Mouse (Mus musculus) intestine, embryonic 16.5 days (tissue): ENCODE measurements around the gene Olfr433. TPM values are rescaled to one million over a fixed set of nuclear protein-coding genes. Genes with fewer than 3 reads are reported as not detected.
A peak's percentile ranks its signal among the peaks of the same experiment; 100 is the strongest.
"Not testable (repeated sequence)": the region's sequence is repeated elsewhere in the genome, so short reads cannot be mapped to it uniquely, and the experiment has no call there.

Source experiments
- ATAC-seq: fragments of 200-750 bp; cut with Nextera tagmentation; 2 replicates; pipeline ENCODE4 v1.8.0; 2017; ENCODE audit warnings: moderate TSS enrichment, moderate library complexity
- H3K27ac ChIP-seq: fragments of 300-500 bp; sonication (generic); 2 replicates; pipeline ENCODE4 v1.5.1; 2014; ENCODE audit warnings: mild to moderate bottlenecking, low read length
- H3K27me3 ChIP-seq: fragments of 300-500 bp; sonication (generic); replicated peaks from 2 replicates; pipeline ENCODE4 v1.6.1; 2014; ENCODE audit warnings: low read length, control low read depth, mixed read lengths; ENCODE audit not compliant: control insufficient read depth, insufficient read depth
- H3K36me3 ChIP-seq: fragments of 300-500 bp; sonication (generic); 2 replicates; pipeline ENCODE4 v1.6.1; 2014; ENCODE audit warnings: low read length, control low read depth; ENCODE audit not compliant: control insufficient read depth, insufficient read depth
- H3K4me1 ChIP-seq: fragments of 300-500 bp; sonication (generic); 2 replicates; pipeline ENCODE4 v1.6.1; 2014; ENCODE audit warnings: low read length, control low read depth, mixed read lengths; ENCODE audit not compliant: control insufficient read depth, insufficient read depth
- H3K4me2 ChIP-seq: fragments of 300-500 bp; sonication (generic); 2 replicates; pipeline ENCODE4 v1.6.1; 2014; ENCODE audit warnings: low read depth, low read length, control low read depth
- H3K4me3 ChIP-seq: fragments of 300-500 bp; sonication (generic); 2 replicates; pipeline ENCODE4 v1.5.1; 2014; ENCODE audit warnings: mild to moderate bottlenecking, low read length
- H3K9ac ChIP-seq: fragments of 300-500 bp; sonication (generic); 2 replicates; pipeline ENCODE4 v1.6.1; 2014; ENCODE audit warnings: low read depth, low read length
- H3K9me3 ChIP-seq: fragments of 300-500 bp; sonication (generic); 2 replicates; pipeline ENCODE4 v1.6.1; 2016; ENCODE audit warnings: low read length, control low read depth; ENCODE audit not compliant: control insufficient read depth
- WGBS: fragments of 180-500 bp; shearing (Covaris S2); extraction: QIAGEN DNeasy Blood & Tissue Kit; methylation state at CpG from one replicate; pipeline ENCODE4 v1.1.7; 2014; 5-methylcytosine and 5-hydroxymethylcytosine counted together
- polyA plus RNA-seq: library from polyadenylated mRNA; unstranded; fragments of >200 nt; fragmentation: Nextera tagmentation; extraction: Ambion mirVana; gene quantifications from 2 replicates; pipeline ENCODE4 v1.2.1, GENCODE M21; 2015

Olfr433 gene
- 0.05 TPM in 1 of 2 replicates, not detected in the other for polyA plus RNA-seq

DNA sequence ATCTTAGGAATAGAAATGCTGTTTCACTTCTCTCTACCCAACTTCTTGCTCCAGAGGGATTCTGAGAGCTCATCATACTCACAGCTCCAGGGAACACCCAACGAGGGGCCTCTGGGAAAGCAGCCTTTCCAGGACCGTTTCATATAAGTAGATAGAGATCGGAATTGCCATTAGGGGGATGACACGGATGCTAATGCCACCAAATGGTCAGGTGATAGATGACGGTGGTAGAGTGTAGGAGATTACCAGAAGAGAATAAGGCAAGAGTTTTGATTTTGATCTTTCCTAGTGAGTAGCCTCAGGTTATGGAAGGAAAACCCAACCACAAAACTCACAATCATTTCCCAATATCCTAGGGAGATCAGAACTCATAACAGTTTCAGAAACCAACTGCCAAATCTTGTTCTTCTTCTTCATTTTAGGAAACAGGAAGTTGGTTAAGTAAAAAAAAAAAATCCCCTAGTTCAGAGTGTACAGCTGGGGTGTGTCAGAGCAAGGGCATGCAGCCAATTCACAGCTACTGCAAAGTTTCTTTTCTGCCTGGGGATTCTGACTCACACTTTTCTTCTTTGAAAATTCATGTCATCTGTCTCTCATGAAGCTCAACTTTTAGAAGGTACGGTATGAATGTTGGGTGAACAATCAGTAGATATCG is at the start of gene Olfr433:
Gene Olfr433 (plus strand): TSS at position 183 of the 655 bp plus-strand sequence.
- no peak within 1 kb of the TSS for H3K4me3 ChIP-seq
- H3K4me2 ChIP-seq = no peak within 1 kb of the TSS
- 0 out of 2 replicates have a peak, but pooled peaks have one; percentile 42 for ATAC-seq
- no peak within 1 kb of the TSS for H3K9ac ChIP-seq
- H3K27ac ChIP-seq = no peak within 1 kb of the TSS
- WGBS = 65% methylated on average over 7 of the region's 7 CpGs
- no peaks in the 10 kb centered on the region for H3K9me3 ChIP-seq
- H3K36me3 ChIP-seq = no peaks in the 10 kb centered on the region
- H3K27me3 ChIP-seq = no peaks in the 10 kb centered on the region
- no peaks in the 10 kb centered on the region for H3K4me1 ChIP-seq

DNA sequence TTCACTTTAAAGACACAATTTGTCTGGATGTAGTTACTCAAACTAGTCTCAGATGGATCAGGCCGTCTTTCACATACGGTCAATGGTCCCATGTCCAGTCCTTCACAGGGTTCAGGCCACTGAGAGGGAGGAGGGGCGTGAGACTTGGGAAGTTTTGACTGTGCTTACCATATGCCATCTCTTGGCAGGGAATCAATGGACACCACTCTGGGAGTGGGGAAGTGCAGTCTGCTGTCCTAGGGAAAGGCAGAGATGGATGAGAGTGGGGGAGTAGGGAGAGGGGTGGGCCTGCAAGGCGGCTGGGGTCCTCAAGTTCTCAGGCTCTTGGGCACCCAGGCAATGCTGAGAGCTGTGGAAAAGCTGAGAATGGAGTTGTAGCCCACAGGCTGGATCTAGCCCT is 45.5 kb upstream of the Olfr433 start:
- Histone ChIP-seq H3K4me2 (no peak overlapping the region), H3K9me3 (no peaks in the 10 kb centered on the region), H3K9ac (no peak overlapping the region), H3K27me3 (no peaks in the 10 kb centered on the region), H3K4me3 (no peak overlapping the region), H3K36me3 (no peaks in the 10 kb centered on the region), H3K27ac (no peak overlapping the region), H3K4me1 (no peaks in the 10 kb centered on the region)
- WGBS = 85% methylated on average over 4 of the region's 4 CpGs
- ATAC-seq = no peak

DNA sequence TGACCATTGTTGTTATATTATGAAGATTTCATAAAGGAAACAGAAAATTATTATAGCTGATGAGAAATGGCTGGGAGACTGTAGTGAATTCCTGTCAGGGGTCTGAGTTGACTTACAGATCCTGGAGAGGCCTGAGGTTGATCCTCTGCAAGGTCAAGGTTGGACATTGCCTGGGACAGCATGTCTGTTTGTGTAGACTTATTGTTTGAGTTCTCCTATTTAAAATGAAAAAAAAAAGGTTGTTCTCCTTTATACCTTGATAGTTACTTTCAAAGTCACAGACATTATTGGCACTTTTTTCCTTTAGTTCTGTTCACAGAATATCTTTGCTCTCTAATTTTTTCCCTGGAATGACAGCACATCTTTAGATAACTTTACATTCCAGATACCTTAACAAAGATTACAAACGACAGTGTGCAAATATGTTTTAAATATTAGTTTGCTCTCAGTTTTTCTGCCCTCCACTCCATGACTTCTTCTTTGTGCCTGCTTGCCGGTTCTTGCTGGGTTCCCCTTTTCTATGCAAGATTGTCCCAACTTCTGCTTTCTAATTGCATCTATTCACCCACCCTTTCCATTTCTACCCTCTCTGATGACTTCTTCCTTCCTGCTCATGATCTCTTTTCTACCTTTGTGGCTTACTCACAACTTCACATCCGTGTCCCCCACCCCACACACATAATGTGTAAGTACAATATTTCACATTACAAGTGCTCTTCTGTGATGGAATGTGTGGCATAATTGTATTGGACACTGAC is 36.0 kb upstream of the Olfr433 start:
- not testable (repeated sequence) for H3K27ac ChIP-seq, H3K9ac ChIP-seq, H3K4me3 ChIP-seq, H3K4me2 ChIP-seq, ATAC-seq, H3K27me3 ChIP-seq, H3K36me3 ChIP-seq, H3K9me3 ChIP-seq, H3K4me1 ChIP-seq
- WGBS = 68% methylated on average over 2 of the region's 3 CpGs

DNA sequence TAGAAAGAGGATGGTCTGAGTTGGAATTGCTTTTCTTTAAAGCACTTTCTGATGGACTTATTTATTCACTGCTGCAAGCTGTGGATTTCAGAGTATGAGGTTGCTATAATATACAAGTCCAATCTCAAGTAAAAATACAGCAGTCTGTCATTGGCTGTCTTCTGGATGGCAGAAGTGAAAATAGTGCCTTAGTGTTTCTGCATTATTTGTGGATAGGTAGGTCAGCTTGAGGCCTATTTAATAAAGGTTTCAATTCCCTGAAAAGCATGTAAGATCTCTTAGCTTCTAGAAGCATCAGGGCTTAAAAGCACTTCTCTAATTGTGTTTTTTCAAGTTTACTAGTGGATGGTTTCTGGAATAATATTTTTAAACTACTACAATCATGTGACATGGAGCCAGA is 33.5 kb upstream of the Olfr433 start:
- H3K27ac ChIP-seq, H3K9me3 ChIP-seq, H3K27me3 ChIP-seq, H3K4me1 ChIP-seq, H3K4me2 ChIP-seq, H3K36me3 ChIP-seq, H3K4me3 ChIP-seq, ATAC-seq, H3K9ac ChIP-seq: not testable (repeated sequence)

DNA sequence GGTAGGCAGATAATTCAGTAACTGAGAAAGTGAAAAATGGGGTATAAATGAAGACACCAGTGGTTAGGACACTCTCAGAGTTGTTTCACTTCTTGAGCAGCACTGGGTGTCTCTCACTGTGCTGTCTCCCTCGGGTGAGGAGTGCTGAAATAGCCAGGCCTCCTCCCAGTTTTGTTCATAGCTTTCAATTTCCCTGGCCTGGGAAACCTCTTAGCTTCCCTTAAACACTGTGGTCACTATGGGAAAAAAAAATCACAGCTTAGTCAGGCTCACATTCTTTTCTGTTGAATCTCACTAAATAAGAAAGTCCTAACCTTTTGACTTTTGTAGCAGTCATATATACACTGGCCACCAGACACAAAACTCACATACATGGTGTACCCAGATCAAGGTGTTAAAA is 8.8 kb upstream of the Olfr433 start, which contains the start of gene Ifi205:
Gene Ifi205 (minus strand): TSS at position 113 of the 400 bp plus-strand sequence.
- H3K9ac ChIP-seq = no peak within 1 kb of the TSS
- no peaks in the 10 kb centered on the region for H3K27me3 ChIP-seq
- ATAC-seq = no peak
- no peak within 1 kb of the TSS for H3K27ac ChIP-seq
- H3K4me2 ChIP-seq = no peak within 1 kb of the TSS
- H3K36me3 ChIP-seq = no peaks in the 10 kb centered on the region
- no peaks in the 10 kb centered on the region for H3K9me3 ChIP-seq
- no peaks in the 10 kb centered on the region for H3K4me1 ChIP-seq
- WGBS = 54% methylated on average over 1 of the region's 1 CpGs
- H3K4me3 ChIP-seq = no peak within 1 kb of the TSS

DNA sequence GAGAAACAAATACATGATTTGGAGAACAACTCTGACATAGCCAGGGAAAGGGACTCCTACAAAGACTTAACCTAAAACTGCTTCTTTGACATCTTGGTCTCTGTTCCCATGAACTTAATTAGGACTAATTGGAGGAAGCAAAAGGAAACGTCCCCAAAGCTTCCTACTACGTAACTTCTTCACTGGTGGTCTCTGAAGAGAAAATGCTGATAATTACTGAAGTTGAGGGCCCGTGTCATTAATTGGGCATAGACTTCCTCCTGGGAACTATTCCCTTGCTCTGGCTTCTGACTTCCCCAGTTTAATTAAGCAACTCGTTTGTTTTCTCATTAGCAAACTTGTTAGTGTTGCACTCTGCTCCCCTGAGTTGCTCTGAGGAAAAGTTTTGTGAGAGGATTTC is 4.7 kb upstream of the Olfr433 start:
- H3K27ac ChIP-seq = no peak overlapping the region
- H3K9ac ChIP-seq = no peak overlapping the region
- no peak overlapping the region for H3K4me2 ChIP-seq
- no peaks in the 10 kb centered on the region for H3K9me3 ChIP-seq
- H3K4me1 ChIP-seq = no peaks in the 10 kb centered on the region
- no peaks in the 10 kb centered on the region for H3K27me3 ChIP-seq
- 77% methylated on average over 4 of the region's 4 CpGs for WGBS
- H3K4me3 ChIP-seq = no peak overlapping the region
- ATAC-seq = no peak
- no peaks in the 10 kb centered on the region for H3K36me3 ChIP-seq

DNA sequence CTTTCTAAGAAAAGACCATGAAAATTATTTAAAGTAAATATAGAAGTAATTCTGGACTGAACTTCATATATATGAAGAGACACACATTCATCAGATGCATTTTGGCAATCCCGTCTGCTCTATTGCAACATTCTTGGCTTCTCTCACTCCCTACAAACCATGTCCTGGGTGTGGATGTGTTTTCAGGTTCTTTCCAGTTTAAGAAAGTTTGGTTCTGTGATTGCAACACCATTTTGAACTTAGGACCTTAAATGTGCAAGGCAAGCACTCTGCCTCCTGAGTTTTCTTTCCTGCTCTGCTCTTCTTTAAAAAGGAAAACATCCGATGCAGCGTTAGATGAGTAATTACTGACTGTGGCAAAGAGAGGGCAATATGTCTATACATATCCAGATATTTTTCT is 2.0 kb upstream of the Olfr433 start:
- Histone ChIP-seq H3K4me1 (no peaks in the 10 kb centered on the region), H3K9me3 (no peaks in the 10 kb centered on the region), H3K27me3 (no peaks in the 10 kb centered on the region), H3K9ac (no peak overlapping the region), H3K36me3 (no peaks in the 10 kb centered on the region), H3K27ac (no peak overlapping the region), H3K4me3 (no peak overlapping the region), H3K4me2 (no peak overlapping the region)
- no peak for ATAC-seq
- 70% methylated on average over 3 of the region's 3 CpGs for WGBS

DNA sequence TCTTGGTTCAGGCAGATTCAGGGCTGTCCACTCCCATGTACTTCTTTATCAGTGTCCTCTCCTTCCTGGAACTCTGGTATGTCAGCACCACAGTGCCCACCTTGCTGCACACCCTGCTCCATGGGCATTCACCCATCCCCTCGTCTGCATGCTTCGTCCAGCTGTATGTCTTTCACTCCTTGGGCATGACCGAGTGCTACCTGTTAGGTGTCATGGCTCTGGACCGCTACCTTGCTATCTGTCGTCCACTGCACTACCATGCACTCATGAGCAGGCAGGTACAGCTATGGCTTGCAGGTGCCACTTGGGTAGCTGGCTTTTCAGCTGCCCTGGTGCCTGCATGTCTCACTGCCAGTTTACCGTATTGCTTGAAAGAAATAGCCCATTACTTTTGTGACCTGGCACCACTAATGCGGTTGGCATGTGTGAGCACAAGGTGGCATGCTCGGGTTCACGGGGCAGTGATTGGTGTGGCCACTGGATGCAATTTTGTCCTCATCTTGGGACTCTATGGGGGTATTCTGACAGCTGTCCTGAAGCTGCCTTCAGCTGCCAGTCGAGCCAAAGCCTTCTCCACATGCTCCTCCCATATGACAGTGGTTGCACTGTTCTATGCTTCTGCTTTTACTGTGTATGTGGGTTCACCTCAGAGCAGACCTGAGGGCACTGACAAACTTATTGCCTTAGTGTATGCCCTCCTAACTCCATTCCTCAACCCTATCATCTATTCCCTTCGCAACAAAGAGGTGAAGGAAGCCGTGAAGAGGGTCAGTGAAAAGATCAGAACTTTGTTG is 1.8 kb downstream of the Olfr433 start:
- H3K4me1 ChIP-seq, H3K9ac ChIP-seq, H3K9me3 ChIP-seq, H3K36me3 ChIP-seq, H3K27me3 ChIP-seq, H3K4me3 ChIP-seq, H3K27ac ChIP-seq, ATAC-seq, H3K4me2 ChIP-seq: not testable (repeated sequence)
- 91% methylated on average over 12 of the region's 12 CpGs for WGBS

DNA sequence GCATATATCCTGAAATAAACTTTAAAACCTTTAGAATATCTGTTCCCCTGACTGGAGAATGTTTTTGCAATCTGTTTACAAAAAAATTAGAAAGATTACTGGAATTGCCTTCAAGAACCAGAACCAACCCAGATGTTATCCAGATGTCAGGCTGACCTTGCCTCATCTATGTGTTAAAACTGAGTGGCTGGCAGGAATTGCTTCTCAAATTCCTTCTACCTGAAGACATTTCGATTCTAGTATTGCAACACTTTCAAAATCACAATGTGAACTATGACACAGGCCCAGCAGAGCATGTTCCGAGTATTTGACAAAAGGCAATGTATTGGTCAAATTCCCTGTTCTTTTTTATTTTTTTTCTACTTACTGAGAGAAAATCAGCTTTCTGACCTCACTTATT is 3.9 kb downstream of the Olfr433 start:
- Histone ChIP-seq H3K27ac (no peak overlapping the region), H3K4me3 (no peak overlapping the region), H3K36me3 (no peaks in the 10 kb centered on the region), H3K9me3 (no peaks in the 10 kb centered on the region), H3K4me2 (no peak overlapping the region), H3K4me1 (no peaks in the 10 kb centered on the region), H3K9ac (no peak overlapping the region), H3K27me3 (no peaks in the 10 kb centered on the region)
- ATAC-seq = no peak
- WGBS = 67% methylated on average over 2 of the region's 2 CpGs
